ENCODE assay signal across 26 mouse cellular contexts in the genomic region with DNA sequence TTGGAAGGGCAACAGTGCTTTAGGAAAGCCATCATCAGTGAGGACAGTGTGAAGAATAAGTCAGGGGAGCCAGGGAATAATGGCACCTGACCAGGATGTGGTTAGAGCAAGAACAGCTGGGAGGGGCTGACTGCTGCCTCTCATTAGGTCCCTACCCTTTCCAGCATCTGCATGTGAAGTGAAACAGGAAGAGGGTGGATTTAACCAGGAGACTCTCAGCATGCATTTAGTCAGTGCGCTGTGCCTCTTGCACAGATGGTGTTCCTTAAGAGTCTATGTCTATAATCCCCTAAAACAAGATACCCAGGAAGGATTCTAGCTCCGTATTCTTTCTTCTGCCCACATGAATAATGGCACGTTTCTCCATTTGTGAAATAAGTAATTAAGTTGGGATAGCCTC.
DNase-seq lines count a peak whose midpoint lies in the region; ATAC-seq and TF ChIP-seq lines count a peak whose summit lies in the region.
"Had no signal": no experiment of that assay in that cellular context is flagged by ENCODE, and none has a peak within 500 bp of the region (broad histone marks: within the 10 kb centered on the region; RNA-seq: fewer than 3 reads in every experiment).

No protein-coding gene starts in this region.

- H3K4me1 ChIP-seq in ES-E14 (ENCODE audit: control insufficient read depth in 2 of 2, insufficient read depth in 2 of 2, low read length in 2 of 2, poor library complexity in 1 of 2): peaks cover 0 to 3% of the 10 kb centered on the region in 2 experiments; a peak in 2 of 4 replicates
- H3K4me1 ChIP-seq in embryonic facial prominence, embryonic 15.5 days: no peaks in the 10 kb centered on the region
- H3K4me1 ChIP-seq: limb, embryonic 15.5 days had no signal

- no peak overlapping the region for H3K4me2 ChIP-seq in embryonic facial prominence, embryonic 15.5 days (replicated peaks)
- H3K4me2 ChIP-seq: embryonic facial prominence, embryonic 13.5 days; hindbrain, embryonic 15.5 days; limb, embryonic 15.5 days; lung, embryonic 14.5 days; neural tube, embryonic 12.5 days had no signal

- H3K9me3 ChIP-seq in ES-E14 (ENCODE audit: control insufficient read depth, insufficient read depth, low read depth, low read length): no peaks in the 10 kb centered on the region
- no peaks in the 10 kb centered on the region for H3K9me3 ChIP-seq in embryonic facial prominence, embryonic 15.5 days (replicated peaks)
- H3K9me3 ChIP-seq: embryonic facial prominence, embryonic 13.5 days; hindbrain, embryonic 15.5 days; limb, embryonic 15.5 days; neural tube, embryonic 12.5 days had no signal

- no peaks in the 10 kb centered on the region for H3K36me3 ChIP-seq in ES-E14 (ENCODE audit: control insufficient read depth, insufficient read depth, low read length, poor library complexity, severe bottlenecking)
- H3K36me3 ChIP-seq in embryonic facial prominence, embryonic 15.5 days: no peaks in the 10 kb centered on the region
- H3K36me3 ChIP-seq: embryonic facial prominence, embryonic 13.5 days; hindbrain, embryonic 15.5 days; limb, embryonic 15.5 days; neural tube, embryonic 12.5 days had no signal

- ATAC-seq in frontal cortex, adult (ENCODE audit: low TSS enrichment): peak; percentile 15; the same call in 1 of the 2 replicates
- no peak for ATAC-seq in embryonic facial prominence, embryonic 15.5 days (ENCODE audit: insufficient number of reproducible peaks, low FRiP score, low TSS enrichment, low read depth)
- ATAC-seq: CD4-positive, CD25-positive, alpha-beta regulatory T cell, adult 4 months; forebrain, embryonic 16.5 days had no signal

- H3K27me3 ChIP-seq in embryonic facial prominence, embryonic 15.5 days: no peaks in the 10 kb centered on the region
- H3K27me3 ChIP-seq: embryonic facial prominence, embryonic 13.5 days; hindbrain, embryonic 15.5 days; limb, embryonic 15.5 days; neural tube, embryonic 12.5 days had no signal

- DNase-seq in frontal cortex, adult 2 months (ENCODE audit: extremely low spot score in 1 of 2, low spot score in 1 of 2): no peak
- peak; percentile 26 for DNase-seq in ES-E14 (ENCODE audit: low read depth, low spot score)
- DNase-seq in telencephalon, adult 2 months (ENCODE audit: low read depth, low spot score): peak; percentile 40
- no peak for DNase-seq in kidney, adult 18-20 months
- no peak for DNase-seq in cerebellum, postnatal 36 days
- DNase-seq: adrenal gland, postnatal 25 days; cerebellum, adult 11 months; cerebellum, adult 9-11 months; gastrocnemius, postnatal 36 days; kidney, adult 8-10 months; kidney, postnatal 14 days; left cerebral cortex, postnatal 4 days; lung, embryonic 14.5 days; midbrain, embryonic 14.5 days; right cerebral cortex, postnatal 25 days; thymus, adult 18-20 months; thymus, postnatal 4 days had no signal

- H3K4me3 ChIP-seq in ES-E14 (ENCODE audit: insufficient read depth in 1 of 2, low read depth in 1 of 2, low read length in 2 of 2, poor library complexity in 1 of 2, severe bottlenecking in 1 of 2): no peak overlapping the region
- no peak overlapping the region for H3K4me3 ChIP-seq in embryonic facial prominence, embryonic 15.5 days (replicated peaks)
- H3K4me3 ChIP-seq: embryonic facial prominence, embryonic 13.5 days; hindbrain, embryonic 15.5 days; limb, embryonic 15.5 days; neural tube, embryonic 12.5 days had no signal

- 37% methylated on average over 3 of the region's 3 CpGs for WGBS in embryonic facial prominence, embryonic 15.5 days

- no peak overlapping the region for H3K9ac ChIP-seq in ES-E14 (ENCODE audit: insufficient read depth, low read depth, low read length, poor library complexity, severe bottlenecking)
- no peak overlapping the region for H3K9ac ChIP-seq in embryonic facial prominence, embryonic 15.5 days
- H3K9ac ChIP-seq: embryonic facial prominence, embryonic 13.5 days; hindbrain, embryonic 15.5 days; limb, embryonic 15.5 days; liver, embryonic 14.5 days; lung, embryonic 14.5 days; neural tube, embryonic 12.5 days had no signal

- in situ Hi-C loops in ES-E14 (cut with MboI; ENCODE audit: low sequenced_read_pairs in 2 of 2, unreplicated experiment in 2 of 2): no loop called here

- H3K27ac ChIP-seq in ES-E14 (ENCODE audit: insufficient read depth, low read depth, low read length, poor library complexity, severe bottlenecking): no peak overlapping the region
- H3K27ac ChIP-seq in embryonic facial prominence, embryonic 15.5 days (replicated peaks): 0 out of 2 replicates have a peak overlapping the region, but pooled peaks have one; percentile 51
- H3K27ac ChIP-seq: embryonic facial prominence, embryonic 13.5 days; hindbrain, embryonic 15.5 days; liver, embryonic 14.5 days; neural tube, embryonic 12.5 days had no signal

TF ChIP-seq in ES-E14, 5 proteins besides CTCF, POLR2A, EP300 and RAD21:
- no peak for TF ChIP-seq CHD2 (IDR thresholded peaks at IDR 0.05; ENCODE audit: low read depth, low read length)
- TF ChIP-seq MAFK (IDR thresholded peaks at IDR 0.05; ENCODE audit: insufficient read depth, low read depth, low read length): no peak

Comparison
In these comparisons a context has a peak if more than half of its experiments do, and no peak if none do; other contexts are left out.
1. DNase-seq: peak in ES-E14 (single experiment) and telencephalon, adult 2 months (single experiment); none in frontal cortex, adult 2 months (0 of 2), kidney, adult 18-20 months (single experiment) and cerebellum, postnatal 36 days (0 of 2).